Mouse (Mus musculus): Measurements from ENCODE around the gene Uhrf1.

Uhrf1 gene

DNA sequence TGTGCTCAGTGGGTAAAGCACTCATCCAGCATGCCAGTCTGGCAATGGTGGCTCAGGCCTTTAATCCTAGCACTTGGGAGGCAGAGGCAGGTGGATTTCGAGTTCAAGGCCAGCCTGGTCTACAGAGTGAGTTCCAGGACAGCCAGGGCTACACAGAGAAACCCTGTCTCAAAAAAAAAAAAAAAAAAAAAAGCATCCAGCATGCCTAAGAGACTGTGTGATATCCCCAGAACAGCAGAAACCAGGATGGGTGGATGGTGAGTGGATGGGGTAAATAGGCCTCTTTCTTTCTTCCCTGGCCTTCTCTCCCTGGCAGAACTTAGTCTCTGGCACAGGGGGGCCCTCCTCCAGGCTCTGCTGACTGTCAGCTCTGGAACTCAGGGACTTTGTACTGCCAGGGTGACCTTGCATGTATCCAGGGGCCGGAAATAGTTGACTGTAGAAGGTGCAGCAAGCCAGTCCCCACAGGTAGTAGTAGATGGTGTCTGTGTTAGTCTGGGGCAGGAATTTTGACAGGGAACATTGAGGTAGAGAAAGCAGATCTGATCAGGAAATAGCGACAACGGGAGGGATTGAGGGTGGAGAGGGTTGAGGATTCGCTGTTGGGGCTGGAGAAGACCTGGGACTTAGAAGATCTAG, 27.2 kb upstream of the Uhrf1 start:
- DNase-seq (ENCODE audit: low spot score in 2 of 2): no peak

GRCm38 (mm10) chr17:56276643-56277566, 26.2 kb upstream of the Uhrf1 start, which contains the start of gene Ticam1:
TSS of gene Ticam1 (minus strand) at chr17:56276786.
- DNase-seq (ENCODE audit: low spot score in 2 of 2): peak; percentile 80 to 93

DNA sequence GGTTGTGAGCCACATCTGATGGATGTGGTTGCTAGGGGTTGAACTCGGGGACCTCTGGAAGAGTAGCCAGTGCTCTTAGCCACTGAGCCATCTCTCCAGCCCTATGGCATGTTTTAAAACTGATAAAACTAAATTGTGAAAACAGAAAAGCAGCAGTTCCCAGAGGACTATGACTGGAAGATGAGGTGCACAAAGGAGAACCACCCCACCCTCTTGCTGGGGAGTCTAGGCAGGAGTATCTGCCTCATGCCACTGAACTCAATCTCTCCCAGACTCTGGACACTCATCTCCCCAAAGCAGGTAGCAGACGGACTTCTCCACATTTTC, 25.6 kb upstream of the Uhrf1 start:
- no peak for DNase-seq (ENCODE audit: low spot score in 2 of 2)

DNA sequence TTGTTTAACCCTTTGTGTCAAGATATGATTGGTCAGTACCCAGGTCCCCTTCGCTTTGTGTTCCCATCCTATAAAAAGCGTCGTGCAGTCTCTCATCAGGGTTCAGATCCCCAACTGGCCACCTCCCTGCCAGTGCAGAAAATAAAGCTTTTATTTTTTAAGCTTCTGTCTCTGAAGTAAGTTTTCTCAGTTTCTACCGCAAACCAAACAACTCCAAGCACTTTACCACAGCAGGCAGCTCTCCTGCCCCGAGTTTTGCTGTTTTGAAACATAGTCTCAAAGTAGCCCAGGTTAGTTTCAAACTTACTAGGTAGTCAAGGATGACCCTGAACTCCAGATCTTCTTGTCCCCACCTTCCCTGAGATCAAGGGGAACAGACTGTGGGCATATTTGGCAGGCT, 24.8 kb upstream of the Uhrf1 start:
- no peak for DNase-seq (ENCODE audit: low spot score in 2 of 2)

DNA sequence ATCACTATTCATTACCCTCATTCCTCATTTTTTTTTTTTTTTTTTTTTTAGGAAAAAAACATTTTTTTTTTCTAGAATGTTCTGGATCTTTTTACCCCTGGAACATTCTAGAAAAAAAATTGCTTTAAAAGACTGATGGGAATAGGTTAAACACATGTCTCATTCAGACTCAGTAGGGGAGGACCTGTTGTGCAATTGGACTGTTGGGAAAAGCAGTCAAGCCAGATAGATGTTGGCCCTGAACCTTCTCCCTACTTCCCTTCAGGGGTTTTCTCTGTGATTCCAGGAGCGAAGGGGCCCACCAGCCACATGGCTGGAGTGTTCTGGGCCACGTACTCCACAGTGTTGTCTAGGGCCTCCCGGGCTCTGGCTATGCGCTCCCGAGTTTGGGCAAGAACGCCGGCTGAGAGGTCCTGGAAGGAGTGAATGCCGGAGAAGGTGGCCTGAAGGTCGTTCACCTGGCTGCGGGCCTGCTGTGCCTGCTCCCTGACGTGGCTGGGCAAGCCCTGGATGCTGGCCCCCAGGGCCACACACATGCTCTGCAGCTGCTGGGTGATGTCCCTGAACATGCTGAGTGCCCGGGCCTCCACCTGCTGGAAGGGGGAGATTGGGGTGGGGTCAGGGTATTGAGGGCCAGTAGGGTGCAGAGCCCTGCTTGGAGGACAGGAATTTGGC, 23.5 kb upstream of the Uhrf1 start:
- DNase-seq (ENCODE audit: low spot score in 2 of 2): no peak

DNA sequence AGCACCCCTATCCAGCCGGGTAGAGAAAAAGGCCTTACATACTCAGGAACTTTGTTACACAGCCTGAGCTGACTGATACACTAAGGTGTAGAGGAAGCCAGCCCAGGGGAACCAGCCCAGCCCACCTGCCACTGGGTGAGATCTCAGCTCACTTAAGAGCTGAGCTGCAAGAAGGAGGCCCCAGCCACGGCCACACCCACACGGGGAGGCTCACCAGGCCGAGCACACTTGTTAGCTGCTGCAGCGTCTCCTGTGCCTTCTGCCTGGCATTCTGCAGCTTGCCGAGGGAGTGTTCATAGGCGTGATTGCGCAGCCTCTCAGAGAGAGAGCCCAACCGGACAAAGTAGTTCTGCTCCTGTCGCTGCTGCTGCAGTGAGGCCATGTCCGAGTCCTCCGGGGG, 21.9 kb upstream of the Uhrf1 start:
- DNase-seq (ENCODE audit: low spot score in 2 of 2): no peak

GRCm38 (mm10) chr17:56282802-56283201, 20.3 kb upstream of the Uhrf1 start:
- no peak for DNase-seq (ENCODE audit: low spot score in 2 of 2)

DNA sequence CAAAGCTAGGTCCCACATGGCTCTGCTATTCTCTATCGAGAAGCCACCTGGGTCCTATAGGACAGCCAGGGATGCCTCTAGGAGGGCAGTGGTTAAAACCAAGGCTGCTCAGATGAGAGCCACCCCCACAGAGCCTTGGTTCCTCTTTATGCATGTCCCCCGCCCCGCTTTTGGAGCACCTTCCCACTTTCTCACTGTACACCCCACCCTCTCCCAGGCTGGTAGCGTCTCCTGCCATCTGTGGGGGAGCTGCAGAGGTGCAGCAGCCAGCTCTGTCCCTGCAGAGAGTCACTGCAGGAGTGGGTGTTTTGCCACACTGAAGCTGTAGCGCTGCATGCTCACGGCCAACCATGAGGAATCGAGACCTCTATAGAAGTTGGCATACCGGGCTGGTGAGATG, 19.8 kb upstream of the Uhrf1 start:
- no peak for DNase-seq (ENCODE audit: low spot score in 2 of 2)

DNA sequence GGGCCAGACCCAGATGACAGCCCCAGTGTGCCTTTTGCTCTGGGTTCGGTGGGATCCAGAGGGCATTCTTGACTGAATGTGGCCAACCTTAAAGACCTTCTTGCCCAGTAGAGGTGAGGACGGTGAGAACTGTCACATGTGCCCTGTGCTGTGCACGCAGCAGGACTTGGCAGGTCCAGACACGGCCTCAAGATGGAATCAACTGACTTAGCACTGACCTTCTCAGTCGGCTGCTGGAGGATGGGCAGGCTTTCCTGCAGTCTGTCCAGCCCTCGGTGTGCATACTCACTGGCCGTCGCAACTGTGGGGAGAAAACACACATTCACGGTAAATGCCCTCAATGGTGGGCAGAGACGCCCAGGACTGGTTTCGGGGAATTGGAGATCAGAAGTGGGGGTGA, 17.1 kb upstream of the Uhrf1 start:
- DNase-seq (ENCODE audit: low spot score in 2 of 2): peak in 1 of 2 experiments; percentile 58

- peak in 1 of 2 experiments; percentile 49 for DNase-seq (ENCODE audit: low spot score in 2 of 2)
Observed at GRCm38 (mm10) chr17:56287830-56288229, 15.3 kb upstream of the Uhrf1 start.

- DNase-seq (ENCODE audit: low spot score in 2 of 2): no peak
Observed at GRCm38 (mm10) chr17:56288866-56289265, 14.3 kb upstream of the Uhrf1 start.

DNA sequence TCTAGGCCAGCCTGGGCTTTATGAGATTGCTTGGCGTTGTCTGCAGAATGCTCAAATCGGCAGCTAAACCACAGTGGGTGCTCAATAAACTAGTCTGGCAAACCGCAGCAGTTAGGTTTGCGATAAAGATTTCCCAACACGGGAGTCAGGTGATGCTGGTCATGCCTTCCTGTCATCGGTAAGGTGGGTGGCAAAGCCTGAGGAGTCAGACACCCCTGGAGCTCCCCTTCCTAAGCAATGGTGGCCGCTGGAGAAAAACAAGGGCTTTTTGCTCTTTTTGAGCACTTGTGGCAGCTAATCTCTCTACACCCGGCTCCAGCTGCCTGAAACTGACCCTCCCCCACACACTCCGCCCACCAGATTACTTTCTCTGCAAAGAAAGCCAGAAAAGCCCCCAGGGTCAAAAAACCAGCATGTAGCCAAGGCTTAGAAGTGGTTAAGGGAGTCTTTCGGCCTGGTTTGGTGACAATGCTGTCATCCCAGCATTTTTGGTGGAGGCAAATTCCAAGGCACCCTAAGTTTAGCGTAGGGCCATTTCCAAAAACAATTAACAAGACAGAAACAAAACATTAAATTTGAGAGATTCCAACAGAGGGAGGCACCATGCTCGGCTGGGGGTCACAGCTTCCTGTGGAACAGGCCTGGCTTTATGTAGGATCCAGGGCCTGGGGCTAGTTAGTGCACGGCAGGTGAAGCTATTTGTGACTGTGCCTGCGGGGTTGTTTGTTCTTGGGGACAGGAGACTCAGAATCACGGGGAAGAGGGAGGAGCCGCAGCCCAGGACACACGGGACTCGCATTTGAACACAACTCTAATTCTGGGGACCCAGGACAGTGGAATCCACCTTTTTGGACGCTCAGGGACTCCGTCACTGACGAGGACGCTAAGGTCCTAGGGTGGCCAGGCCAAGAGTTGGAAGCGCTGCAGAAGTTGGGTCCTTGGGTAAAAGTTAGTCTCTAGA, 13.5 kb upstream of the Uhrf1 start:
- peak; percentile 63 to 68 for DNase-seq (ENCODE audit: low spot score in 2 of 2)

DNA sequence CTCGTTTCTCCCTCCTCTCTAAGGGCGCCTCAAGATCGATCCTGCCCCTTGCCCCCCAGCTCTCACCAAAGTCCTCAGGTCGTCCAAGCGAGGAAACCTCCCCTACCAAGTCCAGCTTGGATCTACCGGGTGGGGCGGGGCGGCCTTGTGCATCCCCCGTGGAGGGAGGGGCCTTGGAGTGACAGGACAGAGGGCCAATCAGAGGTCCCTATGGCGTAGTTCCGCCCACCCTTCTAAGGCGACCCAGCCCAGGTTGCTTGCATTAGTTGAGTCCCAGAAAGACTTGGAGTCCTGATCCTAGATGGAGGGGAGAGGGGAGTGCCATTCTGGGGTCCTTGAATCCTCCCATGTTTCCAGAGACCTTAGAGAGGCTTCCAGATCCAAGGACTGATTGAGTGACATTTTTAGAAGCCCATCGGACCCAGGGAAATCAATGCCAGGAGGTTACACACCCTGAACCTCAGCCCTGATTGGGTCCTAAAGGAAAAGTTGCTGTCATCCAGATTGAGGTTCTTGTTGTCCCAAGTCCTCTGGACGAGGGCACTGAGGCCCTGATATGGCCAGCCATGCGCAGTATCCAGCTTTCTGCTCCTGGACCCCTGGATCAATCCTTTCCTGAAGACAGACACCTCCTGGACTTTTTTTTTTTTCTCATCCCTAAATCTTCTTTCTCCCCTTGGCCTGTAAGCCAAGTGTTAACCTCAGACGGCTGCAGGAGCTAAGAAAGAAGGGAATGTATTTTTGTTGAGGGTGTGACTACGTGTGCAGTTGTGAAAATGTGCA, 12.5 kb upstream of the Uhrf1 start:
- peak; percentile 99 to 100 for DNase-seq (ENCODE audit: low spot score in 2 of 2)

GRCm38 (mm10) chr17:56291171-56291511, 12.0 kb upstream of the Uhrf1 start:
- peak; percentile 83 to 93 for DNase-seq (ENCODE audit: low spot score in 2 of 2)

GRCm38 (mm10) chr17:56291826-56292475, 11.2 kb upstream of the Uhrf1 start:
- DNase-seq (ENCODE audit: low spot score in 2 of 2): no peak

GRCm38 (mm10) chr17:56292531-56293222, 10.4 kb upstream of the Uhrf1 start, which contains the start of gene Plin3:
TSS of gene Plin3 (minus strand) at chr17:56292873.
- DNase-seq (ENCODE audit: low spot score in 2 of 2): no peak

- no peak for DNase-seq (ENCODE audit: low spot score in 2 of 2)
Observed at GRCm38 (mm10) chr17:56293291-56293690, 9.8 kb upstream of the Uhrf1 start.

DNA sequence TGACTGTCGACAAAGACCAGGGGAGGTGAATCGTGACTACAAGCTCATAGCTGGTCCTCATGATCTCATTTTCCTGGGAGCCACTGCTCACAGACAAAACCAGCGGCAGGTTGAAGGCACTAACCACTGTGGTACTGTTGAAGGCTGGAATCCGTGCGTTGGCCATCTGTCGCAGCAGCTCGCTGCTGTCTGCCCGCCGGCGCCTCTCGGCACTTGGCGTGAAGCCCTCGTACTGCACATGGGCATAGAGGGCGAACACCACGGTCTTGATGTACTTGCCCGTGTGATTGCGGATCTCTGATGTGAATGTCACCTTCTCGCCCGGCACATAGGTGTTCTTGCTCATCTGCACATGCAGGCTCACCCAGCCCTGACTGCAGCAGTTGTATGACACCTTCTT, 8.9 kb upstream of the Uhrf1 start:
- no peak for DNase-seq (ENCODE audit: low spot score in 2 of 2)

- no peak for DNase-seq (ENCODE audit: low spot score in 2 of 2)
Observed at GRCm38 (mm10) chr17:56296201-56296600, 6.9 kb upstream of the Uhrf1 start.

DNA sequence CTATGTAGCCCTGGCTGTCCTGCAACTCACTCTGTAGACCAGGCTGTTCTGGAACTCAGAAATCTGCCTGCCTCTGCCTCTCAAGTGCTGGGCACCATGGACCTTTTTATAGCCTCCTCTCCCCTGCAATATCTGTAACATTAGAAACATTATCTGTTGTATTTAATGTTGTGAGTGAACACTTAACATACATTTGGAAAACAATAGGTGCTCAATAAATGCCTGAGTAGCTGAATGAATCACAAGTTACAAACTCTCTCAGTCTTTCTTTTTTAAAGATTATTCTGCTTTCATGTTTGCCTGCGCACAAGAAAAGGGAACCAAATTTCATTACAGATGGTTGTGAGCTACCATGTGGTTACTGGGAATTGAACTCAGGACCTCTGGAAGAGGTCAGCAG, 4.9 kb upstream of the Uhrf1 start:
- DNase-seq (ENCODE audit: low spot score in 2 of 2): no peak
